Mouse (Mus musculus) embryo, embryonic 11 days (tissue): Measurements from ENCODE around the gene Pard3.
A peak's percentile ranks its signal among the peaks of the same experiment; 100 is the strongest.

Experiments
- DNase-seq: peaks from one replicate; pipeline ENCODE4 v3.0.0-alpha.2; 2015

The Pard3 gene

GRCm38 (mm10) chr8:127184025-127184424 lies 120.3 kb downstream of the Pard3 start:
- peak; percentile 48 for DNase-seq

- DNase-seq: no peak
Measured at GRCm38 (mm10) chr8:127185897-127186296, 122.2 kb downstream of the Pard3 start.

DNA sequence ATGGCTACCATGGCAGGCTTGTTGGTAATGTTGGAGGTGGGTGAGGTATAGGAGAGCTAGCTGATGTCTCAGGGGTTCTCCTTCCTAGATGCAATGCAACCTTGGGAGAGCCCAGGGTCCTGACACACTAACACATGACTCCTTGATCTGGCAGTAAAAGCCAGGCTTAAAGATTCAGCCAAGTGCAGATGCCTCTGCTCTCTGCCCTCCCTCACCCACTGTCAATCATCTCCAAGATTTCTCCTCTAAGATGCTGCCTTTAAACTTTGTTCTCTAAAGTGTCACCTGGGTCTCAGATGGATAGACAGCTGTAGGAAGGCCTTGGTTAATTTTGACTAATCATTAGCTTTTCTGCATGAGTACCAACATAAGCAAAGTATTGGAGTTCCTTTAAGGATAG lies 125.0 kb downstream of the Pard3 start:
- no peak for DNase-seq

GRCm38 (mm10) chr8:127190350-127190749 lies 126.7 kb downstream of the Pard3 start:
- DNase-seq: peak; percentile 69

- peak; percentile 68 for DNase-seq
Measured at GRCm38 (mm10) chr8:127191387-127191786, 127.7 kb downstream of the Pard3 start.

DNA sequence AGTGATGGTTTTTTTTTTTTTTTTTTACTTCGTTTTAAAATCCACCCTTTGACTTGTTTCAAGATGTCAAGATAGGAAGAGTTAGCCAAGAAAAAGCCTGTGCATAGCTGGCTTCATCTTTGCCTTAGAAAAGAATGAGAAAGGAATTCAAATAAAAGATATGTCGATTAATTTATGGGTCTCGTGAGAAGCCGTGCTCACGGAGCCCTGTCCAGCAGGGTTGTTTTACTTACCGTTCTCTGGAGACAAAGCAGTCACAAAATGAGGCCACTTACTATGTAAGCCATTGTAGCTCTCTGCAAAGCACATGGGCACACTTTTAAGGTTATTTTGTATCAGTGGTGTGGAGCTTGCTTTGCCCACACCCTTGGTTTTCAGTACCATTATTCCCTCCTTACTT lies 128.1 kb downstream of the Pard3 start:
- DNase-seq: no peak

DNA sequence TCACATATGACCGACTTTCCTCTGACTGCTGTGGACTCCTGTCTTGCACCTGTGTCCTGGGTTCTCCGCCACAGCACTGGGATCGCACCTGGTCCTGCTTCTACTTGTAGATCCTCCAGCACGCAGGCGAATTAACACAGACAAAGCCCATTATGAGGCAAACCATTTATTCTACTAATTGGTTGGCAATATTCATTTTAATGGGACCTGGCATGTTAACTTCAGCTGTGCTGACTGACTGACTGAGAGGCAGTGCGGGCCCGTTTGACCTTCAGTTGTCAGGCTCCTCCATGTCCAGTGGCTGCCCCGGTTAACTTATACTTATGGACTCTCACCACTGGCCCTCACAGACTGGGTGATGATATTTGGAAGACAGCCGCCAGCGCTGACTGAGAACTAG lies 128.6 kb downstream of the Pard3 start:
- no peak for DNase-seq

GRCm38 (mm10) chr8:127193375-127193774 lies 129.7 kb downstream of the Pard3 start:
- no peak for DNase-seq

GRCm38 (mm10) chr8:127194786-127195407 lies 131.2 kb downstream of the Pard3 start:
- DNase-seq: no peak

- DNase-seq: peak; percentile 42
Measured at GRCm38 (mm10) chr8:127196505-127197265, 133.0 kb downstream of the Pard3 start.

- DNase-seq: no peak
Measured at GRCm38 (mm10) chr8:127207455-127207854, 143.8 kb downstream of the Pard3 start.

DNA sequence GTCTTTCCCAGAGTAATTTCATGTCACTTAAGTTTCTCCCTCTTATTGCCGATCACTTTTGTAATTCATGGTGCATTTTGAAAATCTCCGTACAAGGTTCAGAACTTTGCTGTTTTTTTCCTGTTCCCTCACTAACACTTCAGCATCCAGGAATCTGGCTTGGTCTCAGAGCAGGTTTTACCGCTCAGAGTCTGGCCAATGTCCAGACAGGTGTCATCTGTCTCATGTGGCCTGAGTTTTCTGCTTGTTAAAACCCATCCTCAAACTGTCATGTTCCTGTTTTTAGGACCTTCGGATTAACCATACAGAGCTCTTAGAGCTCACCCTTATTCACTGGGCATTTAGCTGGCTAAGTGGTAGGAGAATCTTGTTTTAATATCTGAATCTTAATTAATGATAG lies 146.9 kb downstream of the Pard3 start:
- no peak for DNase-seq

DNA sequence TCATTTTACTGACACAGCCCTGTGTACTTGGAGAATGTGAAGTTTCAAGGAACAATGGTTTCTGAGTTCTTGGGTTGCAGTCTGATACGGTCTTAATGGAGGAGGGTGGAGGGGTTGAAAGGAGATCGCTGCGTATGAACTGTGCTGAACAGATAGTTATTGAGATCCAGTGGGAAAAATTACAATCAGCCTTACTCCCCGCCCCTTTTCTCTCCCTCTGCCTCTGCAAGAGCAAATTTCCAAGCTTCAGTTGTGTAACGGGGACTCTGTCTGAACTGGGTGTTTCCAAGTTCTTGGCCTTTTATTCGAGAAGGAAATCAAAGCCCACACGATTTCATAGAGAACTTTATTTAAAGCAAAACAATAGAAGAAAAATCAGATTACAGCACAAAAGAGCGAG lies 150.6 kb downstream of the Pard3 start:
- DNase-seq: no peak

DNA sequence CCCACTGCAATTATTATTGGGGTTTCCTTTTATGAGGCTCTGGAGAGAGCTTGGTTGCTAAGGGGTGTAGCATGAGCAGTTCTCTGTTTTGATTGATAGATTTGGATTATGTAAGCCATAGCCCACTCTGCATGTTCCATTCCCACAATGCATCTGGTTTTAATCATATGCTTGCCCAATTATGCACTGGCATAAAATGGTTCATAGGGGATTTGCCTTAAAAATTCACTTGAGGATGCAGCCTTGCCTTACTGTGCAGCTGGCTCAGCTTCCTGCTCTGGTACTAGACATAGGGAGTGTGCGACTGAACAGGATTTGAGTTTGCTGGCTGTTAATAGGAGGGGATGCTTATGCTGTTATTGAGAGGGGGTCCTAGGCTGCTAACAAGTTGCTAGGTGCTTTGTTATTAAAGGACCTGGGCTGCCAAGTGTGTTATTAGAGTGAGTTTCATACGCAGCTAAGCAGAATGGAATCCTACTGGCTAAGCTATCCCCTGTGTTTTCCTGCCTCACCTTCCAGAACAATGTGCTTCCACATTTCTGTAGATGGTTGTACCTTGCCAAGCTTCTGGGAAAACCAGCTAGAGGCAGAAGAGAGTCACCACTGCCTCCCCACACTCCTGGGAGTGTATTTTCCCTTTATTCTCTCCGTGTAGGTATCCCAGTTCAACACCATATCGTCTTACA lies 151.2 kb downstream of the Pard3 start:
- DNase-seq: no peak

DNA sequence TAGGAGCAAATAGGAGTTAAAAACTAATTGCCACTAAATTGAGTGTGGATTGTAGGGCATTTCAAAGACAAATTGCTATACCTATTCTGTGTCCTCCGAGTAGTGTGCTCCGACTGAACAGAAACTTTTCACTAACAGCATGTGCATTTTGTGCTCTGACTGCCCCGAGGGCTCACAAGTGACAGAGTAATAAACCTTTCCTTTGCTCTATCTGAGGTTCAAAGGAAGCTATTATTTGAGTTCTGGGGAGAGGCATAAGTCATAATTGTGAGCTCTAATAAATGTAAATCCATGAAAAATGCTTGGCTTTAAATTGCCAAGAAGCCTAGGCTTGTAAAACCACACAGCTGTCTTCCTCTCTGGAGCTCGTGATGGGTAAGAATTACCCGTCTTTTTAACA lies 156.5 kb downstream of the Pard3 start:
- DNase-seq: no peak

DNA sequence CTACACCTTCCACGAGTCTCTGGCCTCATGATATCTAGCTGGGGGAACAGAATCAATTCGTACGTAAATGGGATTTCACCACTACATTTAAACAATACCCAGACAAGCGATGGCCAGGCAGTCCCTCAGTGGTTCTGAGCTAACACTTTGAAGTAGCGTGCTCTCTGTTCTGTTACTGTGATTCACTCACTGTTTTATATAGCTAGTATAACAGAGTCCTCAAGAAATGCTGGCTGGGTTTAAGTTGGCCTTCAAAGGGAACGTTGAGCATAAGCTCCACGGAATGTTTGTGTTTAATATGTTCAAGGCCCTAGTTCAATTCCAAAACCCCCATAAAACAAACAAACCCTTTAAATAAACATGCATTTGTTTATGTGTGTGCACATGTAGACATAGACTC lies 156.9 kb downstream of the Pard3 start:
- no peak for DNase-seq

- no peak for DNase-seq
Measured at GRCm38 (mm10) chr8:127222361-127222760, 158.7 kb downstream of the Pard3 start.

DNA sequence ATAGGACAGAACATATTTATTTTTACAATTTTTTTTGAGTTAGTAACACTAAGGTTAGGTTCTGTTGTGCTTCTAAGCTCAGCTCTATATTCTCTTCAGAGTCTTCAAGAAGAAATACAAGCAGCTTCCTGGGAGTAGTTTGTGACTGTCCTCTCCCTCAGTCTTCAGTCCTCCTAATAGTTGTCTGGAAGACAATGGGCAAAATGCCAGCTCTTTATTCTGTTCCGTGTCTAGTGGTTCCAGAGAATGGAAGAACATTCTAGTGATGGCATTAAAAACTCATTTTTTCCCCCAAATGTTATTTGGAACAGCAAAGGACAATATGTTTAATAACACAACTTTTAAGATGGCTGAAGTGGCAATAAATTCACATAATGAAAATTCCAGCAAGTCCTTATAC lies 163.3 kb downstream of the Pard3 start:
- no peak for DNase-seq

GRCm38 (mm10) chr8:127227407-127227806 lies 163.7 kb downstream of the Pard3 start:
- no peak for DNase-seq

- no peak for DNase-seq
Measured at GRCm38 (mm10) chr8:127229325-127230232, 165.9 kb downstream of the Pard3 start.

DNA sequence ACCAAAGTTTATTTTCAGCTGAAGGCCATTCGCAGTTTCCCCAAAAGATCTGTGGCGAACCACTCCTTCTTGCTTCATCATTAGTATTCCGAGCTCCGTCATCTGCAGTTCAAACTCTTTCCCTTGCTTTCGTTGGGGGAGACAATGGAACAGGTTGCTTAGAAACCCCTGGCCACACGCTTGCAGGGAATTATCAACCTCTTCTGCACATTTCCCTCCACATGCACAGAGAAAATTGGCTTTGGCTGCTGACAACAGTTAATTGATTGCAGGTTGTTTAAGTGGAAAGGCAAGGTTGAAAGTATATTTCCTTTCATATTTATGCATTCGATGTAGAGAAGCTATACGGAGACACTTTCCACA lies 166.5 kb downstream of the Pard3 start:
- no peak for DNase-seq

- no peak for DNase-seq
Measured at GRCm38 (mm10) chr8:127243351-127243750, 179.7 kb downstream of the Pard3 start.

DNA sequence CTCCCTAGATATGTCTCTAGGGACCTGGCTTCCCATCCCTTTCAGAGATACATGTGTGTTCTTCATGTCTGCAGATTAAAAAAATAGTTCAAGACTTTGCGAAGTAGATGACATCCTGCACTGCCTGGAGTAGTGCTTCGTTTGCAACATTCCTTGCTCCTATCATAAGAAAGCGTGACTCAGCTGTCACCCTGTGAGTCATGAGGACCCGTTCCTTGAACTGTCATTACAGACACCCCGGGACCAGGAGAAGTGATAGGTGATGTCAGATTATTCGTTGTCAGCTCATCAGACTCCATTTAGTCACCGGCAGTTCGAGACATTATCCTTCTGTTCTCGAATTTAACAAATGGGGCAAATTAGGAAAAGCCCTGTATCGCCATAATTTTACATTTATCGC lies 180.1 kb downstream of the Pard3 start:
- no peak for DNase-seq
